In the genomic region with DNA sequence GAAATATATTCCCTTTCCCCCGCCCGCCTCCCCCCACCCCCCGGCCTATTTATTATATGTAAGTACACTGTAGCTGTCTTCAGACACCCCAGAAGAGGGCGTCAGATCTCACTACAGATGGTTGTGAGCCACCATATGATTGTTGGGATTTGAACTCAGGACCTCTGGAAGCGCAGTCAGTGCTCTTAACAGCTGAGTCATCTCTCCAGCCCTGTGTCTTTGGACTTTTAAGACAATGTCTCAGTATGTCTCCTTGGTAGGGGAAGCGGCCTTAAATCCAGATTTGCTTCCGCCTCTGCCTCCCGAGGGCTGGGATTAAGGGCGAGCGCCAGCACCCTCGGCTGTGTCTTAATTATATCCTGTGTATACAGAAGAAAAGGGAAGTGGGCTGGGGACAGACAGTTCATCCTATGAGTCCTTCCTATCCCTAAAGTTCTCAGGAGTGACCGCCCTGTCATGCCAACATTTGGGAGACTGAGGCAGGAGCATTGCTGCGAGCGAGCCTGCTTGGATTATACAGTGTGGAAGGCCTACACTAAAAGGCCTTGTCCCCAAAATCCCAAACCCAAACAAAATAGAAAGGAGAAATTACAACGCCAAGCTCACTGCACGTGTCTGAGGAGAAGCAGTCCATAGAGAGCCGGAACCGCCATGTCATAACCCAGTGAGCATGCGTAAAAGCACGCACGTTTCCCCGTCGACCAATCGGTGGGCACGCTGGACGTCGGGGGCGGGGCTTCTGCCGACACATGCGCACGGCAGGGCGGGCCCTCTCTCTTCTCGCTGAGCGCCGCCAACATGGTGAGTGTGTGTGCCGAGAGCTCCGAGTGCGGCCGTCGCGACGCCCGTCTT, we compare ENCODE assay signal across 8 mouse cellular contexts. TPM values are rescaled to one million over a fixed set of nuclear protein-coding genes. Genes with fewer than 3 reads are reported as not detected.
DNase-seq lines count a peak whose midpoint lies in the region; ATAC-seq lines count a peak whose summit lies in the region.

Rpl14 (plus strand) TSS at position 704 of the 852 bp plus-strand sequence.

- no peaks in the 10 kb centered on the region for H3K9me3 ChIP-seq in forebrain, embryonic 10.5 days
- no peaks in the 10 kb centered on the region for H3K9me3 ChIP-seq in heart, embryonic 15.5 days (replicated peaks)
- H3K9me3 ChIP-seq in liver, embryonic 15.5 days (replicated peaks): no peaks in the 10 kb centered on the region
- no peaks in the 10 kb centered on the region for H3K9me3 ChIP-seq in neural tube, embryonic 12.5 days

- H3K4me3 ChIP-seq in forebrain, embryonic 10.5 days: peak within 1 kb of the TSS; percentile 86
- H3K4me3 ChIP-seq in heart, embryonic 15.5 days: peak within 1 kb of the TSS; percentile 97
- peak within 1 kb of the TSS; percentile 88 for H3K4me3 ChIP-seq in liver, embryonic 15.5 days (replicated peaks)
- peak within 1 kb of the TSS; percentile 91 for H3K4me3 ChIP-seq in neural tube, embryonic 12.5 days

- H3K9ac ChIP-seq in heart, embryonic 15.5 days: peak within 1 kb of the TSS; percentile 98
- peak within 1 kb of the TSS; percentile 91 for H3K9ac ChIP-seq in liver, embryonic 15.5 days
- H3K9ac ChIP-seq in neural tube, embryonic 12.5 days: peak within 1 kb of the TSS; percentile 93

- peaks cover 24% of the 10 kb centered on the region for H3K4me1 ChIP-seq in forebrain, embryonic 10.5 days
- H3K4me1 ChIP-seq in heart, embryonic 15.5 days (replicated peaks): peaks cover 21% of the 10 kb centered on the region
- H3K4me1 ChIP-seq in liver, embryonic 15.5 days (replicated peaks): peaks cover 64% of the 10 kb centered on the region
- H3K4me1 ChIP-seq in neural tube, embryonic 12.5 days: peaks cover 18% of the 10 kb centered on the region

- H3K27me3 ChIP-seq in forebrain, embryonic 10.5 days (ENCODE audit: poor library complexity, severe bottlenecking): no peaks in the 10 kb centered on the region
- H3K27me3 ChIP-seq in heart, embryonic 15.5 days: no peaks in the 10 kb centered on the region
- no peaks in the 10 kb centered on the region for H3K27me3 ChIP-seq in liver, embryonic 15.5 days
- no peaks in the 10 kb centered on the region for H3K27me3 ChIP-seq in neural tube, embryonic 12.5 days (replicated peaks)

- peaks cover 39% of the 10 kb centered on the region for H3K36me3 ChIP-seq in forebrain, embryonic 10.5 days (replicated peaks)
- peaks cover 36% of the 10 kb centered on the region for H3K36me3 ChIP-seq in heart, embryonic 15.5 days
- peaks cover 36% of the 10 kb centered on the region for H3K36me3 ChIP-seq in liver, embryonic 15.5 days (replicated peaks)
- H3K36me3 ChIP-seq in neural tube, embryonic 12.5 days: peaks cover 36% of the 10 kb centered on the region

- H3K27ac ChIP-seq in forebrain, embryonic 10.5 days: peak within 1 kb of the TSS; percentile 97
- H3K27ac ChIP-seq in heart, embryonic 15.5 days: peak within 1 kb of the TSS; percentile 86
- peak within 1 kb of the TSS; percentile 83 for H3K27ac ChIP-seq in liver, embryonic 15.5 days (replicated peaks)
- 0 out of 2 replicates have a peak within 1 kb of the TSS, but pooled peaks have one; percentile 37 for H3K27ac ChIP-seq in neural tube, embryonic 12.5 days

- peak; percentile 92 for DNase-seq in c-Kit-negative CD71-positive TER-119-positive erythroid progenitor cells, embryonic 14.5 days (ENCODE audit: low read depth, low spot score)
- DNase-seq in forebrain, embryonic 10.5 days (ENCODE audit: extremely low spot score, low spot score): peak; percentile 99
- DNase-seq in kidney, postnatal 36 days: peak; percentile 98 to 99
- peak; percentile 92 for DNase-seq in telencephalon, adult 2 months (ENCODE audit: low read depth, low spot score)

- peak; percentile 99 for ATAC-seq in CD4-positive, CD25-positive, alpha-beta regulatory T cell, adult 4 months
- ATAC-seq in heart, embryonic 15.5 days (replicated peaks; ENCODE audit: insufficient number of reproducible peaks, insufficient read depth, low FRiP score, low read depth): peak; percentile 93
- ATAC-seq in liver, embryonic 15.5 days (ENCODE audit: insufficient read depth): peak; percentile 90
- ATAC-seq in neural tube, embryonic 12.5 days (ENCODE audit: low FRiP score, low read depth): peak; percentile 95

- 8% methylated on average over 43 of the region's 43 CpGs for WGBS in forebrain, embryonic 10.5 days
- 6% methylated on average over 42 of the region's 43 CpGs for WGBS in heart, embryonic 15.5 days
- WGBS in liver, embryonic 15.5 days (ENCODE audit: insufficient replicate concordance): 2% methylated on average over 43 of the region's 43 CpGs
- 6% methylated on average over 43 of the region's 43 CpGs for WGBS in neural tube, embryonic 12.5 days

- peak within 1 kb of the TSS; percentile 81 for H3K4me2 ChIP-seq in heart, embryonic 15.5 days
- peak within 1 kb of the TSS; percentile 91 for H3K4me2 ChIP-seq in liver, embryonic 15.5 days
- H3K4me2 ChIP-seq in neural tube, embryonic 12.5 days (replicated peaks): peak within 1 kb of the TSS; percentile 75

RNA-seq across cellular contexts. Expression of gene Rpl14, which starts in this region (rescaled TPM):
- polyA plus RNA-seq in CD4-positive, CD25-positive, alpha-beta regulatory T cell, adult 4 months (2017; shearing (Covaris generic)): 1,000 to 10,000 TPM; 1,931 to 1,996 TPM
- polyA plus RNA-seq in forebrain, embryonic 10.5 days (2016; fragmentation: Nextera tagmentation; extraction: Ambion mirVana): 785 and 825 TPM in 2 replicates
- polyA plus RNA-seq in heart, embryonic 15.5 days (2015; fragmentation: Nextera tagmentation; extraction: Ambion mirVana): 378 and 402 TPM in 2 replicates
- polyA plus RNA-seq in liver, embryonic 15.5 days (2015; fragmentation: Nextera tagmentation; extraction: Ambion mirVana): 332 and 383 TPM in 2 replicates
- polyA plus RNA-seq in neural tube, embryonic 12.5 days (2016; fragmentation: Nextera tagmentation; extraction: Ambion mirVana): 538 and 558 TPM in 2 replicates

Comparison
In these comparisons a context has a peak if more than half of its experiments do, and no peak if none do; other contexts are left out.
1. Peak in every context shown above with its lines: DNase-seq, ATAC-seq, H3K4me3 ChIP-seq and H3K27ac ChIP-seq.
2. H3K27ac ChIP-seq: peak in every context shown above with its lines; median percentile 97 in forebrain, embryonic 10.5 days; 86 in heart, embryonic 15.5 days; 83 in liver, embryonic 15.5 days; 37 in neural tube, embryonic 12.5 days.